Mouse (Mus musculus) hindbrain, embryonic 16.5 days (tissue): ENCODE results near the gene Rnf121. TPM values are rescaled to one million over a fixed set of nuclear protein-coding genes. Genes with fewer than 3 reads are reported as not detected.
A peak's percentile ranks its signal among the peaks of the same experiment; 100 is the strongest.

ENCODE experiments used
- ATAC-seq: fragments of 200-750 bp; cut with Nextera tagmentation; 2 replicates; pipeline ENCODE4 v1.8.0; 2017; ENCODE audit warnings: moderate TSS enrichment, moderate library complexity
- H3K27ac ChIP-seq: fragments of 300-500 bp; sonication (generic); 2 replicates; pipeline ENCODE4 v1.5.1; 2014; ENCODE audit warnings: low read depth, mild to moderate bottlenecking, control low read depth, low read length, moderate library complexity
- H3K27me3 ChIP-seq: fragments of 300-500 bp; sonication (generic); replicated peaks from 2 replicates; pipeline ENCODE4 v1.6.1; 2014; ENCODE audit warnings: low read length; ENCODE audit not compliant: control insufficient read depth, insufficient read depth
- H3K36me3 ChIP-seq: fragments of 300-500 bp; sonication (generic); 2 replicates; pipeline ENCODE4 v1.6.1; 2014; ENCODE audit warnings: mild to moderate bottlenecking, low read length, moderate library complexity, mixed read lengths; ENCODE audit not compliant: control insufficient read depth, insufficient read depth
- H3K4me1 ChIP-seq: fragments of 300-500 bp; sonication (generic); 2 replicates; pipeline ENCODE4 v1.6.1; 2014; ENCODE audit warnings: low read depth, low read length; ENCODE audit not compliant: control insufficient read depth, insufficient read depth
- H3K4me2 ChIP-seq: fragments of 300-500 bp; sonication (generic); 2 replicates; pipeline ENCODE4 v1.6.1; 2014; ENCODE audit warnings: mild to moderate bottlenecking, low read length, control low read depth, moderate library complexity
- H3K4me3 ChIP-seq: fragments of 300-500 bp; sonication (generic); 2 replicates; pipeline ENCODE4 v1.5.1; 2014; ENCODE audit warnings: mild to moderate bottlenecking, low read length, control low read depth, moderate library complexity
- H3K9ac ChIP-seq: fragments of 300-500 bp; sonication (generic); 2 replicates; pipeline ENCODE4 v1.6.1; 2014; ENCODE audit warnings: low read depth, mild to moderate bottlenecking, control low read depth, low read length, moderate library complexity
- H3K9me3 ChIP-seq: fragments of 300-500 bp; sonication (generic); 2 replicates; pipeline ENCODE4 v1.6.1; 2014; ENCODE audit warnings: mild to moderate bottlenecking, low read length, moderate library complexity; ENCODE audit not compliant: control insufficient read depth
- WGBS: fragments of 180-500 bp; shearing (Covaris S2); extraction: QIAGEN DNeasy Blood & Tissue Kit; methylation state at CpG from one replicate; pipeline ENCODE4 v1.1.7; 2014; 5-methylcytosine and 5-hydroxymethylcytosine counted together
- polyA plus RNA-seq: library from polyadenylated mRNA; unstranded; fragments of >200 nt; fragmentation: Nextera tagmentation; extraction: Ambion mirVana; gene quantifications from 2 replicates; pipeline ENCODE4 v1.2.1, GENCODE M21; 2015

The Rnf121 gene
- polyA plus RNA-seq, 1 experiment from 2014 or later = 35.9 TPM

GRCm38 (mm10) chr7:102016936-102017335 lies 48.3 kb downstream of the Rnf121 start:
- Histone ChIP-seq H3K4me3 (no peak overlapping the region), H3K9ac (no peak overlapping the region), H3K36me3 (peaks cover 54% of the 10 kb centered on the region), H3K27me3 (no peaks in the 10 kb centered on the region), H3K9me3 (no peaks in the 10 kb centered on the region), H3K4me2 (no peak overlapping the region), H3K27ac (no peak overlapping the region), H3K4me1 (no peaks in the 10 kb centered on the region)
- WGBS = 90% methylated on average over 4 of the region's 4 CpGs
- ATAC-seq = no peak

- H3K36me3 ChIP-seq = peaks cover 66% of the 10 kb centered on the region
- no peak overlapping the region for H3K4me3 ChIP-seq
- no peak overlapping the region for H3K9ac ChIP-seq
- no peaks in the 10 kb centered on the region for H3K4me1 ChIP-seq
- no peak overlapping the region for H3K4me2 ChIP-seq
- WGBS = 87% methylated on average over 2 of the region's 2 CpGs
- no peaks in the 10 kb centered on the region for H3K27me3 ChIP-seq
- ATAC-seq = no peak
- no peaks in the 10 kb centered on the region for H3K9me3 ChIP-seq
- H3K27ac ChIP-seq = no peak overlapping the region
Measured at GRCm38 (mm10) chr7:102014995-102015394, 50.3 kb downstream of the Rnf121 start.

- no peak overlapping the region for H3K27ac ChIP-seq
- H3K4me3 ChIP-seq = no peak overlapping the region
- ATAC-seq = no peak
- peaks cover 81% of the 10 kb centered on the region for H3K36me3 ChIP-seq
- H3K9ac ChIP-seq = no peak overlapping the region
- no peak overlapping the region for H3K4me2 ChIP-seq
- H3K4me1 ChIP-seq = no peaks in the 10 kb centered on the region
- 90% methylated on average over 8 of the region's 8 CpGs for WGBS
- no peaks in the 10 kb centered on the region for H3K9me3 ChIP-seq
- H3K27me3 ChIP-seq = no peaks in the 10 kb centered on the region
Measured at GRCm38 (mm10) chr7:102013416-102013815, 51.9 kb downstream of the Rnf121 start.

GRCm38 (mm10) chr7:102011855-102012254 lies 53.4 kb downstream of the Rnf121 start:
- no peak for ATAC-seq
- Histone ChIP-seq H3K4me2 (no peak overlapping the region), H3K4me1 (no peaks in the 10 kb centered on the region), H3K9ac (no peak overlapping the region), H3K4me3 (no peak overlapping the region), H3K9me3 (no peaks in the 10 kb centered on the region), H3K27ac (no peak overlapping the region), H3K36me3 (peaks cover 79% of the 10 kb centered on the region), H3K27me3 (no peaks in the 10 kb centered on the region)
- 90% methylated on average over 9 of the region's 9 CpGs for WGBS

GRCm38 (mm10) chr7:102006520-102006919 lies 58.7 kb downstream of the Rnf121 start:
- peaks cover 48% of the 10 kb centered on the region for H3K36me3 ChIP-seq
- no peaks in the 10 kb centered on the region for H3K27me3 ChIP-seq
- H3K4me2 ChIP-seq = no peak overlapping the region
- no peak overlapping the region for H3K27ac ChIP-seq
- no peaks in the 10 kb centered on the region; the same call in 1 of the 2 replicates for H3K4me1 ChIP-seq
- no peak overlapping the region for H3K4me3 ChIP-seq
- ATAC-seq = no peak
- no peak overlapping the region for H3K9ac ChIP-seq
- WGBS = 86% methylated on average over 1 of the region's 1 CpGs
- no peaks in the 10 kb centered on the region for H3K9me3 ChIP-seq

GRCm38 (mm10) chr7:102000921-102001630 lies 64.2 kb downstream of the Rnf121 start:
- Histone ChIP-seq H3K9me3 (no peaks in the 10 kb centered on the region), H3K36me3 (peaks cover 59% of the 10 kb centered on the region), H3K4me3 (no peak overlapping the region), H3K4me2 (no peak overlapping the region), H3K27ac (peak overlapping the region; percentile 57), H3K9ac (no peak overlapping the region), H3K4me1 (peaks cover 7% of the 10 kb centered on the region), H3K27me3 (no peaks in the 10 kb centered on the region)
- 74% methylated on average over 26 of the region's 26 CpGs for WGBS
- peak; percentile 22; the same call in 1 of the 2 replicates for ATAC-seq

GRCm38 (mm10) chr7:102000296-102000695 lies 65.0 kb downstream of the Rnf121 start:
- no peak overlapping the region for H3K4me3 ChIP-seq
- H3K4me2 ChIP-seq = no peak overlapping the region
- ATAC-seq = no peak
- peaks cover 61% of the 10 kb centered on the region for H3K36me3 ChIP-seq
- H3K4me1 ChIP-seq = peaks cover 7% of the 10 kb centered on the region
- no peak overlapping the region for H3K9ac ChIP-seq
- peak overlapping the region; percentile 57; the same call in 1 of the 2 replicates for H3K27ac ChIP-seq
- 79% methylated on average over 8 of the region's 8 CpGs for whole genome bisulfite sequencing
- H3K27me3 ChIP-seq = no peaks in the 10 kb centered on the region
- H3K9me3 ChIP-seq = no peaks in the 10 kb centered on the region

- peaks cover 7% of the 10 kb centered on the region for H3K4me1 ChIP-seq
- peak; percentile 40 for ATAC-seq
- peak overlapping the region; percentile 30; the same call in 1 of the 2 replicates for H3K27ac ChIP-seq
- WGBS = 82% methylated on average over 15 of the region's 15 CpGs
- no peaks in the 10 kb centered on the region for H3K9me3 ChIP-seq
- peaks cover 68% of the 10 kb centered on the region for H3K36me3 ChIP-seq
- no peak overlapping the region for H3K4me2 ChIP-seq
- no peak overlapping the region for H3K9ac ChIP-seq
- no peak overlapping the region for H3K4me3 ChIP-seq
- H3K27me3 ChIP-seq = no peaks in the 10 kb centered on the region
Measured at GRCm38 (mm10) chr7:101999461-102000151, 65.7 kb downstream of the Rnf121 start.

- 65% methylated on average over 14 of the region's 14 CpGs for WGBS
- no peaks in the 10 kb centered on the region for H3K9me3 ChIP-seq
- H3K9ac ChIP-seq = no peak overlapping the region
- peaks cover 7% of the 10 kb centered on the region for H3K4me1 ChIP-seq
- peak; percentile 76 for ATAC-seq
- no peaks in the 10 kb centered on the region for H3K27me3 ChIP-seq
- peak overlapping the region; percentile 60; the same call in 1 of the 2 replicates for H3K27ac ChIP-seq
- H3K36me3 ChIP-seq = peaks cover 76% of the 10 kb centered on the region
- no peak overlapping the region for H3K4me3 ChIP-seq
- no peak overlapping the region for H3K4me2 ChIP-seq
Measured at GRCm38 (mm10) chr7:101998194-101998927, 66.9 kb downstream of the Rnf121 start.
